Mouse (Mus musculus): ENCODE results near the gene Ccdc57.

- no peak for TF ChIP-seq CTCF (IDR thresholded peaks at IDR 0.05; ENCODE audit: borderline replicate concordance, control insufficient read depth, extremely low read depth, insufficient read depth, low read length, poor library complexity)
- no peak for TF ChIP-seq POLR2A (IDR thresholded peaks at IDR 0.05; ENCODE audit: control insufficient read depth, extremely low read depth, insufficient read depth, low read length, poor library complexity)
Measured at GRCm38 (mm10) chr11:120965587-120965986, 32.9 kb upstream of the Ccdc57 start.

Data from thymus, adult 2 months (tissue).